Mouse (Mus musculus) kidney, adult 2 months (tissue): Measurements from ENCODE around the gene Tmem14a. TPM values are rescaled to one million over a fixed set of nuclear protein-coding genes. Genes with fewer than 3 reads are reported as not detected.
"Not testable (repeated sequence)": the region's sequence is repeated elsewhere in the genome, so short reads cannot be mapped to it uniquely, and the experiment has no call there.

Source experiments
- DNase-seq: peaks from one replicate; pipeline ENCODE4 v3.0.0; 2021
- H3K27ac ChIP-seq: fragments of 200-500 bp; 2 replicates; pipeline ENCODE4 v1.5.1; 2012; ENCODE audit warnings: low read depth, low read length, control low read depth, inconsistent platforms; ENCODE audit not compliant: insufficient read depth
- H3K27me3 ChIP-seq: fragments of 200-500 bp; replicated peaks from 2 replicates; pipeline ENCODE4 v1.6.1; 2012; ENCODE audit warnings: mild to moderate bottlenecking, moderate library complexity, low read length, inconsistent platforms; ENCODE audit not compliant: control insufficient read depth, insufficient read depth
- H3K36me3 ChIP-seq: fragments of 200-500 bp; 2 replicates; pipeline ENCODE4 v1.6.1; 2012; ENCODE audit warnings: mild to moderate bottlenecking, moderate library complexity, low read length, inconsistent platforms; ENCODE audit not compliant: control insufficient read depth, insufficient read depth
- H3K4me1 ChIP-seq: fragments of 200-500 bp; 2 replicates; pipeline ENCODE4 v1.6.1; 2011; ENCODE audit warnings: low read length; ENCODE audit not compliant: control insufficient read depth, insufficient read depth
- H3K4me3 ChIP-seq: fragments of 200-500 bp; 2 replicates; pipeline ENCODE4 v1.5.1; 2011; ENCODE audit warnings: mild to moderate bottlenecking, low read depth, low read length, control low read depth; ENCODE audit not compliant: insufficient read depth
- CTCF ChIP-seq: fragments of 200-500 bp; conservative IDR thresholded peaks from 2 replicates; pipeline ENCODE4 v1.5.1; 2011; ENCODE audit warnings: low read depth, mild to moderate bottlenecking, control low read depth, low read length, moderate library complexity, mixed read lengths; ENCODE audit not compliant: insufficient read depth, insufficient read length
- POLR2A ChIP-seq: fragments of 200-500 bp; IDR thresholded peaks from one replicate; pipeline ENCODE4 v1.6.1; 2011; ENCODE audit warnings: low read depth, low read length, control low read depth
- WGBS: fragments of 180-500 bp; shearing (Covaris S2); methylation state at CpG from one replicate; pipeline ENCODE4 v1.1.7; 2018; 5-methylcytosine and 5-hydroxymethylcytosine counted together
- polyA plus RNA-seq: library from polyadenylated mRNA; depleted of rRNA; stranded (reverse); fragments of >200 nt; gene quantifications from 2 replicates; pipeline ENCODE4 v1.2.3, GENCODE M21; 2012

Tmem14a gene
- polyA plus RNA-seq, 1 experiment = 8.8 TPM

GRCm38 (mm10) chr1:21253856-21254255, 35.5 kb downstream of the Tmem14a start:
- WGBS = 51% methylated on average over 4 of the region's 4 CpGs
- no peak overlapping the region for H3K27ac ChIP-seq
- no peaks in the 10 kb centered on the region for H3K27me3 ChIP-seq
- peaks cover 2% of the 10 kb centered on the region; the same call in 1 of the 2 replicates for H3K36me3 ChIP-seq
- DNase-seq = no peak
- no peaks in the 10 kb centered on the region for H3K4me1 ChIP-seq
- H3K4me3 ChIP-seq = no peak overlapping the region
- no peak for TF ChIP-seq POLR2A

- Histone ChIP-seq H3K36me3 (peaks cover 3% of the 10 kb centered on the region), H3K27ac (no peak overlapping the region), H3K4me1 (no peaks in the 10 kb centered on the region), H3K4me3 (no peak overlapping the region), H3K27me3 (no peaks in the 10 kb centered on the region)
- TF ChIP-seq CTCF = no peak
- no peak for TF ChIP-seq POLR2A
- WGBS = 94% methylated on average over 7 of the region's 7 CpGs
- DNase-seq = no peak
These were observed 37.4 kb downstream of the Tmem14a start for GRCm38 (mm10) chr1:21255625-21256345.

GRCm38 (mm10) chr1:21256391-21256790, 38.0 kb downstream of the Tmem14a start:
- no peak overlapping the region for H3K4me3 ChIP-seq
- no peaks in the 10 kb centered on the region for H3K27me3 ChIP-seq
- H3K4me1 ChIP-seq = no peaks in the 10 kb centered on the region
- WGBS = 63% methylated on average over 3 of the region's 3 CpGs
- no peak for TF ChIP-seq POLR2A
- no peak for TF ChIP-seq CTCF
- H3K36me3 ChIP-seq = peaks cover 3% of the 10 kb centered on the region
- DNase-seq = no peak
- H3K27ac ChIP-seq = no peak overlapping the region

GRCm38 (mm10) chr1:21256871-21257270, 38.5 kb downstream of the Tmem14a start:
- TF ChIP-seq POLR2A (no peak), CTCF (no peak)
- 64% methylated on average over 5 of the region's 5 CpGs for WGBS
- no peak for DNase-seq
- Histone ChIP-seq H3K27me3 (no peaks in the 10 kb centered on the region), H3K4me1 (no peaks in the 10 kb centered on the region), H3K36me3 (peaks cover 3% of the 10 kb centered on the region), H3K4me3 (no peak overlapping the region), H3K27ac (no peak overlapping the region)

GRCm38 (mm10) chr1:21259981-21260380, 41.6 kb downstream of the Tmem14a start:
- not testable (repeated sequence) for H3K36me3 ChIP-seq, H3K27me3 ChIP-seq, DNase-seq, H3K4me3 ChIP-seq, H3K27ac ChIP-seq, H3K4me1 ChIP-seq
- 88% methylated on average over 8 of the region's 8 CpGs for WGBS

- DNase-seq = no peak
- TF ChIP-seq CTCF (no peak), POLR2A (no peak)
- Histone ChIP-seq H3K27ac (no peak overlapping the region), H3K27me3 (no peaks in the 10 kb centered on the region), H3K36me3 (peaks cover 3% of the 10 kb centered on the region), H3K4me1 (no peaks in the 10 kb centered on the region), H3K4me3 (no peak overlapping the region)
- 92% methylated on average over 5 of the region's 5 CpGs for WGBS
These were observed 44.0 kb downstream of the Tmem14a start for GRCm38 (mm10) chr1:21262401-21262800.

- DNase-seq = no peak
- H3K27me3 ChIP-seq = no peaks in the 10 kb centered on the region
- TF ChIP-seq POLR2A (no peak), CTCF (no peak)
- no peaks in the 10 kb centered on the region for H3K4me1 ChIP-seq
- WGBS = 93% methylated on average over 4 of the region's 4 CpGs
- H3K36me3 ChIP-seq = no peaks in the 10 kb centered on the region; the same call in 1 of the 2 replicates
- H3K27ac ChIP-seq = no peak overlapping the region
- no peak overlapping the region for H3K4me3 ChIP-seq
These were observed 45.6 kb downstream of the Tmem14a start for GRCm38 (mm10) chr1:21263986-21264385.
